Mouse (Mus musculus) common myeloid progenitor, adult 5-6 weeks (primary cell): ENCODE measurements around the gene Kdm2b. TPM values are rescaled to one million over a fixed set of nuclear protein-coding genes. Genes with fewer than 3 reads are reported as not detected.

Experiments
- ATAC-seq: replicated peaks from 2 replicates; pipeline ENCODE4 v1.8.0; 2016; ENCODE audit warnings: low read depth, mild to moderate bottlenecking, moderate TSS enrichment, inconsistent platforms; ENCODE audit not compliant: poor library complexity, severe bottlenecking
- total RNA-seq: library from RNA; stranded (forward); fragments of 200-1000, 187-1606 nt; gene quantifications from 2 replicates; pipeline ENCODE4 v1.2.3, GENCODE M21; 2017

Kdm2b gene
- total RNA-seq, 1 experiment from 2014 or later = 60.6 TPM

DNA sequence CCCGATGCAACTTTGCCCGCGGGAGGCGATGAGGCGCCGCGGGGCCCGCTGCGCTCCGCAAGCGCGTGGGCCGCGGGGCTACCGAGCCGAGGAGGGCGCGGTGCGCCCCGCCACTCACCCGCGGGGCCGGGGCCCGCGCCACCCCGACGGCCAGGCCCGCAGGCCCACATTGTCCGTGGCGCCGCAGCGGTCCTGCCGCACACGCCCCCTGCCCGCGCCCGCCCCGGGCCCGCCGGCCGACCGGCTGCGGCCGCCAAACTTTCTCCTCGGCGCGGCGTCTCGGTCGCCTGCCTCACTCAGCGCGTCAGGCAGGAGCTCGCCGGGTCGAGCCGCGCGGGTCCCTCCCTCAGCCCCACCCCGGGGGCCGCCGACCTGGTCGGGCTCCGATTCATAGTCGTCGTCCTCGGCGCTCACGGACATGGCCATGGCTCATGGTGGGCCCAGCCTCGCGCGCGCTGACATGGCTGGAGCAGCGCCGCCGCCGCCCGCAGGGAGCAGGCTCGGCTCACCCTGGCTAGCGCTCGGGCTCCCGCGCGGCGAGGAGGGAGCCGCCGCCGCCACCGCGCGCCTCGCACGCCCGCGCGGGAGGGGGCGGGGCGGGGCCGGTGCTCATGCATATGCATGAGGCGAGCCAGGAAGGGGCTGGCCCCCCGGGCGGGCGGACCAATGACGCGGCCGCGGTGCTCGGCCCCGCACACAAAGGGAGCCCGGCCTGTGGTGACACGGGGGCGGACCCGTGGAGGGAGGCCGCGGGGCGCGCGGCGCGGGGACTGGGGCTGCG, 89.7 kb downstream of the Kdm2b start:
- peak; percentile 69 for ATAC-seq

DNA sequence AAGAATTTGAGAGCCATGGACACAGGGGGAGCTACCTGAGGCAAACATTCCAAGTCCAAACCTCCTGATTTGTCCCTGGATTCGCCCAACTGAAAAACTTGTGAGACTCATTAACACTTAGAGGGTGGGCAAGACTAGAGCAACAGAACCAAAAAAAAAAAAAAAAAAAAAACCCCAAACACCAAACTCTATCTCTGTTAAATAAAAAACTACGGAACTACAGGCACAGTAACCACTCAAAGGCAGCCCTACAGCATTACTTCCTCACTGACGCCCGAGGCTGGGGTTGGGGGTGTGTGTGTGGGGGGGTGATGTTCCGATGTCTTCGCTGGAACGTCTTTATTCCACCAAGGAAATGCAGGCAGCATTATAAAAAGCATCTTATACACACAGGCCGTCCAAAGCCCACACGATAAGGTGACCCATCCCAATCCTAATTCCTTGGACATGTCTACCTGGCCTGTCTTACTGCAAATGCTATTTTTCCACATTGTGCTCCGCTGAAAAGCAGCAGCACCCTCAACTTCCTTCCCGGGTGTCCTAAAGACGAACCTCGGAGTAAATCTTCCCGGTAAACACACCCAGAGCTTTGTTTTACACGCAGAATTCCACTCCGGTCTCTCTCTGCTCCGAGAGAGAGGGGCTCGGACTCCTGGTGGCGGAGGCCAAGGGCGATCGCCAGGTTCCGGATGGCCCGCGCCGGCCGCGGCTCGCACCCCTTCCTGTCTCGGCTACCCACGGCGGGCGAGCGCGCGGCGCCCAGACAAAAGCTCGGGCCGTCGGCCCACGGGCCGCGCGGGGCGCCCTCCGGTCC, 90.5 kb downstream of the Kdm2b start:
- peak; percentile 26; the same call in 1 of the 2 replicates for ATAC-seq

- ATAC-seq = no peak
These were observed 91.5 kb downstream of the Kdm2b start for GRCm38 (mm10) chr5:122898153-122898552.

GRCm38 (mm10) chr5:122894821-122895220, 94.8 kb downstream of the Kdm2b start:
- ATAC-seq = peak; percentile 15; the same call in 1 of the 2 replicates

- no peak; the same call in 1 of the 2 replicates for ATAC-seq
These were observed 95.5 kb downstream of the Kdm2b start for GRCm38 (mm10) chr5:122894007-122894637.

GRCm38 (mm10) chr5:122893270-122893669, 96.4 kb downstream of the Kdm2b start:
- ATAC-seq = no peak

- no peak for ATAC-seq
These were observed 99.2 kb downstream of the Kdm2b start for GRCm38 (mm10) chr5:122890396-122890795.

DNA sequence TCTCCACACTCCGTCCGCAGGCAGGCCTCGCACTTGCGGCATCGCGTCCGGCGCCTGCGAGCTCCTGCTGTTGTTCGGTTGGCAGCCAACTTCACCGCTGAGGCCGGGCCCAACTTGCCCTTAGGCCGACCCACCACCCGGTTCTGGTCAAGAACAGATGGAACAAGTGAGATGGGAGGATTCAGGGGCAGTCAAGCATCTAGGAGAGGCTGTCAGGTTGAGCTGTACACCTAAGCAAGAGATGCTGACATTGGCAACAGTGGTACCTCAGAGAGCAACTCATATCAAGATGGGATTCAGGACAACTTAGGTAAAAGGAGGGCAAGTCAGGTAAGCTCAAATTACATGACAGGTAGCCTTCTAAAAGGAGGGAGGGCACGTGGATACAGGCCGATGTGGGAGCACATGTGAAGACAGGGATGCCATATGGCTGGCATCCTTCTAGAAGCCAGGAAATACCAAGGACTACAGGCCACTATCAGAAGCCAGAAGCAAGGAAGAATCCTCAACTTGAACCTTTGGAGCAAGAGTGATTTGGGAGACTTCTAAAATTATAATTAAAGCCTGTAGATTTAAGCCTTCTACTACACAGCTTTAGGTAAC, 100.9 kb downstream of the Kdm2b start:
- ATAC-seq = no peak

- ATAC-seq = no peak
These were observed 101.6 kb downstream of the Kdm2b start for GRCm38 (mm10) chr5:122887926-122888611.

DNA sequence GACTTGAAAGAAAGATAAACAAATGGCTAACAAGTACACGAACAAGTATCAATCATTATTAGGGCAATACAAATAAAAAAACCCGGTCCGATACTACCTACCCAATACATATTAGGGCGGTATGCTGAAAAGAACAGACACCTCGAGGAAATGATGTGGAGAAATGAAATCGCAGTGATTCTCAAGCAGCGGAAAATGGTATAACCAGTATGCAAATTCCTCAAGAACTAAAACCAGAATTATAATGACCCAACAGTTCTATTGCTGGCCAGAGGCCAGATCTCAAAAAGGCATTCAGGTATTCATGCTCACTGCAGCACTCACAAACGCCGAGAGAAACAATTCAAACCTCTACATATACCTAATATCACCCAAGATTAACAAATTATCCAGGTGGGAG, 102.6 kb downstream of the Kdm2b start:
- no peak for ATAC-seq

- no peak for ATAC-seq
These were observed 104.9 kb downstream of the Kdm2b start for GRCm38 (mm10) chr5:122884594-122885348.

DNA sequence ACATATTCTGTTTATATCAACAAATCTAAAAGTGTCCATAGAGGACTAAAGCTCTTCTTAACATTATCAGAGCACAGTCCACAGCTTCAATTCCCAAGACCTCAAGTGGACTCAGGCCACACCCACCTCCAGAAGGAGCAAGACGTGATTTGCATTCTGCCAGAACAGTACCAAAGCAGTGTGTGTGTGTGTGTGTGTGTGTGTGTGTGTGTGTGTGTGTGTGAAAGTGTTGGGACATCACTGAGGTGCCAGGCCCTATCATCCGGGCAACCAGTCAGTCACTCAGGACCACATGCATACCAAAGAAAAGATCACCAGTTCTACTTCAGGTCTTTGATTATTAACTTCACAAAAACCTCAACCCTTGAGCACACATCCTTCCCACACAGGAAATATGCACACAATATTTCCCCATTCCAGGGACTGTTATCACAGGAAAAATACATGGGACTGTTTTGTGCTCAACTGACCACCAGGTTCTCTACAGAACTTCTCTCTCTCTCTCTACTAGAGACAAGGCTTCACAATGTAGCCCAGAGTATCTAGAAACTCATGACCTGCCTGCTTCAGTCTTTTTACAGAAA, 105.9 kb downstream of the Kdm2b start:
- no peak for ATAC-seq

DNA sequence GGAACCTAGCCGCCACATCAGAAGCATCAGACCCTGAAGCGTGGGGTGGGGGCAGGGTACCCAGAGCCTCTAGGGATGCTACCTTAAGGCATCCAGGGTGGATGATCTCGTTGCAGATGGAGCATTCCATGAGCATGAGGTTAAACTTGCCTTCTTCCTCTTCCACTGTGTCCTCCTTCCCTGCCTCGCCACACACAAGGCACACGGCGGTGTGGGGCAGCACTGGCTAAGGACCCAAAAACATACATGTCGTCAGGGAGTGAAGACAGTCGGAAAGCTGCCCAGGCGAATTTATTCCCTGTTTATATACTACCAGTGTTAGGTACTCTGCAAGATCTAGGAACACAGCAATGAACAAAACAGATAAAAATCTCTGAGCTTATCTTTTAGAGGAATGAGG, 106.4 kb downstream of the Kdm2b start:
- no peak for ATAC-seq

GRCm38 (mm10) chr5:122882256-122883050, 107.2 kb downstream of the Kdm2b start:
- no peak for ATAC-seq

DNA sequence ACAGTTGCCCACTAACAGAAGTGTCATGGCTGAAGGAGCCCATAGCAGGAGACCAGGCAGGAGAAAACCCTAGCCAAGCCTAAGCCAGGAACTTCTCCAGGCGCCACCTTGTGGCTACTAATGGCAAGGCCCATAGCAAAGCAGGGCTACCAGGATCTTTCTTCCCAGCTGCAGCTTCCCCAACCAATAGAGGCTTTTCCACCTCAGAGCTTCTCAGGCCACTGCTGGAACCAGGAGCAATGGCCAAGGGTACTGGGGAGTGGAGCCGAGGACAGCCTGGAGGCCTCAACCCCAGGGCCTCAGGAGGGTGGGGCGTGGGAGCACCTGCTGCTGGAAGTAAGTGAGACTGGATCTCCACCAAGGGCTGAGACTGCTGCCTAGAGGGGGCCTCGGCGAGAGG, 108.3 kb downstream of the Kdm2b start:
- ATAC-seq = peak; percentile 76

DNA sequence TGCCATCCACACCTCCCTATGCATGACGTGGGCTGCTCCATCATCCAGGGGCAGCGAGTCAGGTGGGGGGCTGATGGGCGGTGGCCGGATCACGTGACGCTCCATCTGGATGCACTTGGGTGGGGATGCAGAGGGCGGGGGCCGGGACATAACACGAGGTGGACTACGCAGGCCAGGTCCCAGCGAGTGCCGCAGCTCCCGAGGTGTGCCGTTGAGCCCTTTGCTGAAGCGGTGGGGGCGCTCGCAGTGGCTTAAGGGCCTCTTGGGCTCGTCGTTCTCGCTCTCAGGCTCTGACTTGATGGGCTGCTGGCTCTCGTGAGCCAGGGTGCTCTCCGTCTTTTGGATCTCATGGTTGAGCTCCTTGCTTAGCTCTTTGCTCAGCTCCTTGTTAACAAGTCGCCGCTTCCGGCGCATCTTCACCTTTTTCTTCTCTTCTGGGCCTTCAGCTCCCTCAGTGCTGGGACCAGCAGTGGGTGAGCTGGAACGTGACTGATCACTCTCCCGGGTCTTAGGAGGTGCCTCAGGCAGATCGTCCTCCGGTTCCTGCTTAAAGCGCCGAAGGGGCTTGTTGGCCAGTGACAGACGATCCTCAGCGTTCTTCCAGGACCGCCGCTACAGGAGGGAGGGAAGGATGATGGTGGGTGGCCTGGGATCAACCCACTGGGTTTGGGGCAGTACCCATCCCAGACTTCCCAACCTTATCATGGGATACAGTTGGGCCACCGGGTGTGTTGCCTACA, 109.2 kb downstream of the Kdm2b start:
- ATAC-seq = no peak

DNA sequence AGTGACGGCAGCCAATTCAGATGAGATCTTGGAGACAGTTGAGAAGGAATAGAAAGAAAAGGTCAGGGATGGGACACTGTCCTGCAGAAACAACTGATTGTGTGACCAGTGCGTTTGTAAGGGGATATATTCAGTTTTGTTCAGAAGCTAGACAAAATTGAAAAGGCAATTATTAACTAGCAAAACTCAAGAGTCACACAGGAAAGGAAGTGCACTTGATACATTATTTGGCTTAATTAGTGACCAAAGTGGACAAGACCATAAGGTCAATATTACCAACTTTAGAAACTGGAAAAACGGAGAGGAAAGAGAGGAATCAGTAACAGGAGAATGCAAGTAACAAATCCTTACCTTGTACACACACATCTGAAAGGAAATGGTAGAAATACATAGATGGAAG, 113.0 kb downstream of the Kdm2b start:
- no peak for ATAC-seq
